Mouse (Mus musculus): ENCODE data around the gene Ddx49. TPM values are rescaled to one million over a fixed set of nuclear protein-coding genes. Genes with fewer than 3 reads are reported as not detected.

Gene Ddx49
- polyA plus RNA-seq, 1 experiment from 2014 or later, result 40.3 TPM

DNA sequence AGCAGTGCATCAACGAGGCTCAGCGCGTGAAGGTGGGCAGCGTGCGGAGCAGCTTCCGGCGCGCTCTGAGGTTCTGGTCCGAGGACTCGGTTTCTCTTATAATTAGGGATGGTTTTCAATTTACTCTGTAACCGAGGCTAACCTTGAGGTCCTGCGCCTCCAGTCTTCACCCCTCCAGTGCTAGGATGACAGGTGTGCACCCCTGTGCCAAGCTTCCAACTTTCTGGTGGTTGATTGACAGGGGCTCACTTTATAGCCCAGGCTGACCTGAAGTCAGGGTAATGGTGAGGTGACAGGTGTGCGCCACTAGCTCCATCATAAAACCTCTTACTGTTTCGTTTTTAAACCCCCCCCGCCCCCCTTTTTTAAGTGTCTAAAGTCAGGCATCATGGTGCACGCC is 612 bp upstream of the Ddx49 start:
- H3K4me1 ChIP-seq (ENCODE audit: control insufficient read depth, insufficient read depth, low read length), result peaks cover 24% of the 10 kb centered on the region
- H3K27ac ChIP-seq (ENCODE audit: low read length), result peak overlapping the region; percentile 81
- peak overlapping the region; percentile 78 for H3K9ac ChIP-seq (ENCODE audit: low read depth, low read length)
- peaks cover 18% of the 10 kb centered on the region for H3K36me3 ChIP-seq (ENCODE audit: control insufficient read depth, insufficient read depth, low read length)
- H3K27me3 ChIP-seq (ENCODE audit: control insufficient read depth, insufficient read depth, low read depth, low read length), result no peaks in the 10 kb centered on the region
- no peaks in the 10 kb centered on the region for H3K9me3 ChIP-seq (replicated peaks; ENCODE audit: control insufficient read depth, low read length, poor library complexity, severe bottlenecking)
- ATAC-seq, result peak; percentile 62
- H3K4me3 ChIP-seq (ENCODE audit: low read depth, low read length), result peak overlapping the region; percentile 85
- 5% methylated on average over 16 of the region's 16 CpGs for WGBS
- peak overlapping the region; percentile 96 for H3K4me2 ChIP-seq (ENCODE audit: low read length)

GRCm38 (mm10) chr8:70300881-70301280 is 1.4 kb downstream of the Ddx49 start:
- no peak overlapping the region for H3K9ac ChIP-seq (ENCODE audit: low read depth, low read length)
- WGBS, result 81% methylated on average over 3 of the region's 3 CpGs
- H3K36me3 ChIP-seq (ENCODE audit: control insufficient read depth, insufficient read depth, low read length), result peaks cover 24% of the 10 kb centered on the region

DNA sequence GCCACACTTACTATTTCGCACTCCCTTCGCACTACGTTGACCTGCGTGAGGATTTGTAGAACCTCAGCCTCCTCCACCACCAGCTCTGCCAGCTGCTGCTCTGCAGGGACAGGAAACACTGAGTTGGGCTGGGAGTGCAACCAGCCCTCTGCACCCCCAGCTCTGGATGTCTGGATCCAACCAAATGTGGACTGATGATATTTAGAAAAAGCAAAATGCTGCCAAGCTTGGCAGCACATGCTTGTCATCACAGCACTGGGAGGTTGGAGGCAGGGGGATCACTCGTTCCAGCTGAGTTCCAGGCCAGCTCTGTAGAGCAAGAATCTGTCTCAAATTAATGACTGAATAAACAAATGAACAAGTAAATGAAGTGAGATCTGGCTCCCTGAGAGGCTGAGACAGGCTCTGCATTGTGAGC is 8.3 kb downstream of the Ddx49 start:
- Histone ChIP-seq H3K27me3 (ENCODE audit: control insufficient read depth, insufficient read depth, low read depth, low read length) (no peaks in the 10 kb centered on the region), H3K4me3 (ENCODE audit: low read depth, low read length) (no peak overlapping the region), H3K36me3 (ENCODE audit: control insufficient read depth, insufficient read depth, low read length) (peaks cover 44% of the 10 kb centered on the region), H3K4me2 (ENCODE audit: low read length) (no peak overlapping the region), H3K9me3 (replicated peaks; ENCODE audit: control insufficient read depth, low read length, poor library complexity, severe bottlenecking) (no peaks in the 10 kb centered on the region), H3K4me1 (ENCODE audit: control insufficient read depth, insufficient read depth, low read length) (no peaks in the 10 kb centered on the region), H3K27ac (ENCODE audit: low read length) (no peak overlapping the region), H3K9ac (ENCODE audit: low read depth, low read length) (no peak overlapping the region)
- WGBS, result 71% methylated on average over 5 of the region's 5 CpGs
- ATAC-seq, result no peak

More at GRCm38 (mm10) chr8:70300881-70301280, 1.4 kb downstream of the Ddx49 start:
- H3K4me3 ChIP-seq (ENCODE audit: low read depth, low read length), result no peak overlapping the region
- no peaks in the 10 kb centered on the region for H3K9me3 ChIP-seq (replicated peaks; ENCODE audit: control insufficient read depth, low read length, poor library complexity, severe bottlenecking)
- H3K27me3 ChIP-seq (ENCODE audit: control insufficient read depth, insufficient read depth, low read depth, low read length), result no peaks in the 10 kb centered on the region
- no peak for ATAC-seq
- H3K4me2 ChIP-seq (ENCODE audit: low read length), result no peak overlapping the region
- peaks cover 24% of the 10 kb centered on the region for H3K4me1 ChIP-seq (ENCODE audit: control insufficient read depth, insufficient read depth, low read length)
- no peak overlapping the region for H3K27ac ChIP-seq (ENCODE audit: low read length)

DNA sequence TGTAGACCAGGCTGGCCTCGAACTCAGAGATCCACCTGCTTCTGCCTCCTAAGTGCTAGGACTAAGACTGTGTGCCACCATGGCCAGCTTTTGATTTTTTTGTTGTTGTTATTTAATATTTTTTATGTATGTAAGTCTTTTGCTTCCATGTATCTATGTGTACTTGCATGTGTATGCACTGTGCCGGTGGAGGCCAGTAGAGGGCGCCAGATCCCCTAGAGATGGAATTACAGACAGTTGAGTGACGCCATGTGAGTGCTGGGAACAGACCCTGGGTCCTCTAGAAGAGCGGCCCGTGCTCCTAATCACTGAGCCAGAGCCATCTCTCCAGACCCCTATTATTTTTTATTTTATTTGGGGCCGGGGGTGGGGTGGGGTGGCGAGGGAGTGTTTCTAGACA is 15.6 kb downstream of the Ddx49 start:
- Histone ChIP-seq H3K4me3 (ENCODE audit: low read depth, low read length) (no peak overlapping the region), H3K9me3 (replicated peaks; ENCODE audit: control insufficient read depth, low read length, poor library complexity, severe bottlenecking) (no peaks in the 10 kb centered on the region), H3K9ac (ENCODE audit: low read depth, low read length) (no peak overlapping the region), H3K36me3 (ENCODE audit: control insufficient read depth, insufficient read depth, low read length) (peaks cover 16% of the 10 kb centered on the region), H3K27me3 (ENCODE audit: control insufficient read depth, insufficient read depth, low read depth, low read length) (no peaks in the 10 kb centered on the region), H3K4me1 (ENCODE audit: control insufficient read depth, insufficient read depth, low read length) (peaks cover 13% of the 10 kb centered on the region), H3K4me2 (ENCODE audit: low read length) (no peak overlapping the region), H3K27ac (ENCODE audit: low read length) (no peak overlapping the region)
- WGBS, result 89% methylated on average over 8 of the region's 8 CpGs
- ATAC-seq, result no peak

DNA sequence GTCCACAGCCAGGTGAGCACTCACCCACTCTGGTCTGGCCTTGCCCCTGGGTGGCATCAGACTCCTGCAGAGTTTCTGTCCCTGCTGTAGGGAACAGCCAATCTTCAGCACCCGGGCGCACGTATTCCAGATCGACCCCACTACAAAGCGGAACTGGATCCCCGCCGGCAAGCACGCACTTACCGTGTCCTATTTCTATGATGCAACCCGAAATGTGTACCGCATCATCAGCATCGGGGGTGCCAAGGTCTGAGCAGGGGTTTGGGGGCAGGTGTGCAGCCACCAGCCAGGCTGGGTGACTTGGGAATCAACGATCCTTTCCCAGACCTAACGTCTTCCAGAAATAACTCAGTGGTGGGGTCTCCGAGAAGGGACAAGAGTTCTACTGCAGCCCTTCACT is 17.0 kb downstream of the Ddx49 start:
- WGBS, result 97% methylated on average over 15 of the region's 15 CpGs
- Histone ChIP-seq H3K27ac (ENCODE audit: low read length) (no peak overlapping the region), H3K36me3 (ENCODE audit: control insufficient read depth, insufficient read depth, low read length) (peaks cover 12% of the 10 kb centered on the region; the same call in 1 of the 2 replicates), H3K9me3 (replicated peaks; ENCODE audit: control insufficient read depth, low read length, poor library complexity, severe bottlenecking) (no peaks in the 10 kb centered on the region), H3K4me3 (ENCODE audit: low read depth, low read length) (no peak overlapping the region), H3K9ac (ENCODE audit: low read depth, low read length) (no peak overlapping the region), H3K4me2 (ENCODE audit: low read length) (no peak overlapping the region), H3K4me1 (ENCODE audit: control insufficient read depth, insufficient read depth, low read length) (peaks cover 13% of the 10 kb centered on the region), H3K27me3 (ENCODE audit: control insufficient read depth, insufficient read depth, low read depth, low read length) (no peaks in the 10 kb centered on the region)
- no peak for ATAC-seq

DNA sequence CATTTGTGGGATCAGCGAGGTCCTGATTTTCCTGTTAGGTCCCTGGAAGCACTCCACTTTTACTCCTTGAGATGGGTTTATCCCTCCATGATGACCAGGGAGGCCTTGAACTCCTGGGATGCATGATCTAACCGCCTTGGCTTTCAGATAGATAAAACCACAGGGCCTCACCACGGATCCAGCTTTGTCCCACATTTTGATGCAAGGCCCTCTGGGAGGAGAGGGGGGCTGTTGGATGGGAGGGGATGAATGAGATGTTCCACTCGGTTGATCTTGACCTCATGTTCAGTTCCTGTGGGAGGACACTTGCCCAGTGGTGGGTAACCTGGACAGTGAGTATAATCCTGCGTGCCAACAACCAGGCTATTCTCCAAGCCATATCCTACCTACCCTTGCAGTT is 17.9 kb downstream of the Ddx49 start:
- Histone ChIP-seq H3K27ac (ENCODE audit: low read length) (no peak overlapping the region), H3K36me3 (ENCODE audit: control insufficient read depth, insufficient read depth, low read length) (peaks cover 12% of the 10 kb centered on the region; the same call in 1 of the 2 replicates), H3K9me3 (replicated peaks; ENCODE audit: control insufficient read depth, low read length, poor library complexity, severe bottlenecking) (no peaks in the 10 kb centered on the region), H3K4me2 (ENCODE audit: low read length) (peak overlapping the region; percentile 3; the same call in 1 of the 2 replicates), H3K9ac (ENCODE audit: low read depth, low read length) (no peak overlapping the region), H3K4me3 (ENCODE audit: low read depth, low read length) (no peak overlapping the region), H3K4me1 (ENCODE audit: control insufficient read depth, insufficient read depth, low read length) (peaks cover 13% of the 10 kb centered on the region), H3K27me3 (ENCODE audit: control insufficient read depth, insufficient read depth, low read depth, low read length) (no peaks in the 10 kb centered on the region)
- ATAC-seq, result no peak
- WGBS, result 59% methylated on average over 5 of the region's 5 CpGs

DNA sequence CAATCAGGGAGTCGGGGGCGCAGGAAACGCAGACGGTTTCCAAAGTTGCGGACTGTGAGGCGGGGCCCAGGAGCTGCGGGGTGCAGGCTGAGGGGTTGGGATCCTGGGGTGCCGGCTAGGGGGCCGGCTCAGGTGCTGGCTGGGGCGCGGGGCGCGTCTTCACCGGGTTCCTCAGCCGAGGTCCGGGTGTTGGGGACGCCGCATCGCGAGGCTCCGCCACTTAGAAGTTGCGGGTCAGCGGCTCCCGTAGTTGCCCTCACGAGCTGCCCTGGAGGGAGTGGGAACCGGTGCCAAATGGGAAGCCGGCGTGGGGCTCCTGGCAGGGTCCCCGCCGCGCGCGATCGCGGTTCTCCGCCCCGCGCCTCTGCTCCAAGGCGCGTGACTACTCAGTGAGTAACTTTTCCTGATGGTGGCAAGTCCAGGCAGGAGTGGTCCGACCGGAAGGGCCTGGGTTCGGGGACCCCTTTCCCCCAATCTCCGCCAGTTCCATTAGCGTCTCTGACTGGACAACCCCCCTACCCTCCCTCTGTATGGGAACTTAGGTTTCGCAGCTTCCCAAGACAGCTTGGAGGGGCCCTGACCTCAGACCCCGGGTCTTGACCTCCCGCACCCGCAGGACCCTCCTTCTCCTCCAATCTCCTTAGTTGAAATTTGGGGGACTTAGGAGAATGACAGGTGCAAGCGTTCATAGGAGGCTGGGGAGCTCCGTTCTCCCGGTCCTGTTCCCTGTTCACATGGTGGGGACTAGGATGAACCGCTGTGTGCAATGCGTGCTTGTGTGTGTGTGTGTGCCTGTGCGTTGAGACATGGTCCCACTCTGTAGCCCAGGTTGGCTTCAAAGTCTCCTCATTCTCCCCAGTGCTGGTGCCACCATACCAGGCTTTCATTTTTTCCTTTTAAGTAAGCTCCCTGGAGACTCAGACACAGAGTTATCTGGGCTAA is 18.9 kb downstream of the Ddx49 start:
- peaks cover 12% of the 10 kb centered on the region; the same call in 1 of the 2 replicates for H3K36me3 ChIP-seq (ENCODE audit: control insufficient read depth, insufficient read depth, low read length)
- peak; percentile 63 for ATAC-seq
- H3K9me3 ChIP-seq (replicated peaks; ENCODE audit: control insufficient read depth, low read length, poor library complexity, severe bottlenecking), result no peaks in the 10 kb centered on the region
- peak overlapping the region; percentile 50 for H3K27ac ChIP-seq (ENCODE audit: low read length)
- peak overlapping the region; percentile 66 for H3K4me3 ChIP-seq (ENCODE audit: low read depth, low read length)
- WGBS, result 1% methylated on average over 55 of the region's 55 CpGs
- peaks cover 13% of the 10 kb centered on the region for H3K4me1 ChIP-seq (ENCODE audit: control insufficient read depth, insufficient read depth, low read length)
- no peaks in the 10 kb centered on the region for H3K27me3 ChIP-seq (ENCODE audit: control insufficient read depth, insufficient read depth, low read depth, low read length)
- H3K9ac ChIP-seq (ENCODE audit: low read depth, low read length), result peak overlapping the region; percentile 82
- H3K4me2 ChIP-seq (ENCODE audit: low read length), result peak overlapping the region; percentile 84

DNA sequence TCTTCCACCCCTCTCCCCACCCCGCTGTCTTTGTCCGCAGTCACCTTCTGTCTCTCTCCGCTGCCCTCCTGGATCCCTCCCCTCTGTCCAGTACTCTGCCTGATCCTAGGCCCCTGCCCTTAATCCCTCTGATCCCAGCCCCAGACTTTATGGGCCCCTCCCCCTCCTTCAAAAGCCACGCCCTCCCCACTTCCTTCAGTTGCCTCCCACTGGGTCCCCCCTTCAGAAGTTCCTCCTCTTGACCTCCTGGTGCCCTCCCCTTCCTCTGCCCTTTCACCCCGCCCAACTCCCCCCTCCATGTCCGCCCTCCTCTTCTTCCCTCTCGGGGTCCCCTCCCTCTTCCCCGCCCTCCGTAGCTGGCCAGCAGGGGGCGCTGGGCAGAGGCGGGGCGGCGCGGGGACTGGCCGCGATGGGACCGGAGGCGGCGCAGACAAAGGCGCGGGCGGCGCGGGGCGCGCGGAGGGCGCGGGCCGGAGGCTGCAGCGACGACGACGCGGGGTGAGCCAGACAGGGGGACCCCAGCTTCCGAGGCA is 19.6 kb downstream of the Ddx49 start, which contains the start of gene Homer3:
Gene Homer3, plus strand, starts transcription at position 225 of the 533 bp plus-strand sequence.
- 1% methylated on average over 35 of the region's 36 CpGs for WGBS
- no peaks in the 10 kb centered on the region for H3K27me3 ChIP-seq (ENCODE audit: control insufficient read depth, insufficient read depth, low read depth, low read length)
- no peaks in the 10 kb centered on the region for H3K9me3 ChIP-seq (replicated peaks; ENCODE audit: control insufficient read depth, low read length, poor library complexity, severe bottlenecking)
- H3K4me2 ChIP-seq (ENCODE audit: low read length), result peak within 1 kb of the TSS; percentile 84
- H3K4me3 ChIP-seq (ENCODE audit: low read depth, low read length), result peak within 1 kb of the TSS; percentile 66
- H3K4me1 ChIP-seq (ENCODE audit: control insufficient read depth, insufficient read depth, low read length), result peaks cover 13% of the 10 kb centered on the region
- peak; percentile 85 for ATAC-seq
- peaks cover 11% of the 10 kb centered on the region; the same call in 1 of the 2 replicates for H3K36me3 ChIP-seq (ENCODE audit: control insufficient read depth, insufficient read depth, low read length)
- peak within 1 kb of the TSS; percentile 50 for H3K27ac ChIP-seq (ENCODE audit: low read length)
- peak within 1 kb of the TSS; percentile 82 for H3K9ac ChIP-seq (ENCODE audit: low read depth, low read length)

DNA sequence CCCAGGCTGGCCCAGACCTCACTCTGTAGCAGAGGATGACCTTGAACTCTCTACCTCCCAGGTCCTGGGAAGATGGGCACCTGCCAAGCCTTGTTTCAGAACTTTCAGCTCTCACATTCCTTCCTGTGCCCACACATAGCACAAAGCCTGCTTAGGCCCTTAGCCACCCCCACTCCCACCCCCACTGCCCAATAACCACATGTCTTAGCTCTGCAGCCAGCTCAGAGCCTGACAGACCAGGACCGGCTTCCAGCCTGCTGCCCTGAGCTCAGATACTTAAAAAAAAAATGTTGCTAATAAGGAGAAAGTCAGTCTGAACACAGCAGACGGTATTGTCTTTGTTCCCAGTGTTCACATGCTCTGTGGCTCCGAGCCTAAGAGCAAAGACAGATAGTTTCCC is 21.3 kb downstream of the Ddx49 start:
- WGBS, result 32% methylated on average over 3 of the region's 3 CpGs
- Histone ChIP-seq H3K9ac (ENCODE audit: low read depth, low read length) (no peak overlapping the region), H3K9me3 (replicated peaks; ENCODE audit: control insufficient read depth, low read length, poor library complexity, severe bottlenecking) (no peaks in the 10 kb centered on the region), H3K27ac (ENCODE audit: low read length) (no peak overlapping the region), H3K4me1 (ENCODE audit: control insufficient read depth, insufficient read depth, low read length) (peaks cover 13% of the 10 kb centered on the region), H3K36me3 (ENCODE audit: control insufficient read depth, insufficient read depth, low read length) (peaks cover 1% of the 10 kb centered on the region; the same call in 1 of the 2 replicates), H3K4me2 (ENCODE audit: low read length) (no peak overlapping the region), H3K4me3 (ENCODE audit: low read depth, low read length) (no peak overlapping the region), H3K27me3 (ENCODE audit: control insufficient read depth, insufficient read depth, low read depth, low read length) (no peaks in the 10 kb centered on the region)
- ATAC-seq, result no peak
